In the genomic region with DNA sequence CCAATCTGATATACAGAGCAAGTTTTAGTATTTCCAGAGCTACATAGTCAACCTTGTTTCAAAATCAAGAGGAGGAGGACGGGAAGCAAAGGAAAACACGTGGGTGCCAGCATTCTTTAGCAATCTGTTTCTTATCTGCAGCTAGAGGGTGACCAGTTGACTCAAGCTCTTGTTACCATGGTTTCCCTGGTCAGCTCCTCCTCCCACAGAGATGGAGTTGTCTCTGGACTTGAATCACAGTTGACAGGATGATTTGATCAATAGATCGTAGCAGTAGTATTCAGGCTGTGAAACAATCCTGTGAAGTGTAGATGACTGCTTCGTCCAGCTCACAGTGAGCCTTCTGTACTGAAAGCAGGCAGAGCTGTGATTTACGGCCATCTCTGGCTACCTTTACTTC, we compare ENCODE assay signal across 9 mouse cellular contexts. TPM values are rescaled to one million over a fixed set of nuclear protein-coding genes. Genes with fewer than 3 reads are reported as not detected.
DNase-seq lines count a peak whose midpoint lies in the region; ATAC-seq and TF ChIP-seq lines count a peak whose summit lies in the region.
"Had no signal": no experiment of that assay in that cellular context is flagged by ENCODE, and none has a peak within 500 bp of the region (broad histone marks: within the 10 kb centered on the region; RNA-seq: fewer than 3 reads in every experiment).

No protein-coding gene starts in this region.

- ATAC-seq in embryonic facial prominence, embryonic 12.5 days (ENCODE audit: insufficient number of reproducible peaks, insufficient read depth, low FRiP score, low TSS enrichment): no peak
- 0 out of 2 replicates have a peak, but pooled peaks have one; percentile 30 for ATAC-seq in limb, embryonic 14.5 days (ENCODE audit: low FRiP score, low read depth)
- no peak for ATAC-seq in midbrain, embryonic 14.5 days (ENCODE audit: low FRiP score, low TSS enrichment)

- TF ChIP-seq POLR2A in limb, embryonic 14.5 days (IDR thresholded peaks at IDR 0.05; ENCODE audit: borderline replicate concordance, extremely low read depth, insufficient read depth, insufficient read length): no peak

- DNase-seq in urinary bladder, postnatal 36 days (ENCODE audit: low spot score in 2 of 2): peak; percentile 35 to 63
- no peak for DNase-seq in urinary bladder, postnatal 4 days (ENCODE audit: low spot score in 2 of 2)
- peak; percentile 45 for DNase-seq in limb, embryonic 14.5 days (ENCODE audit: low spot score)
- DNase-seq in cerebellum, postnatal 25 days: no peak
- no peak for DNase-seq in midbrain, embryonic 14.5 days
- no peak for DNase-seq in retina, embryonic 14.5 days (ENCODE audit: low spot score)

- peaks cover 26% of the 10 kb centered on the region for H3K4me1 ChIP-seq in embryonic facial prominence, embryonic 12.5 days
- 0 out of 2 replicates have a peak, but pooled peaks cover 5% of the 10 kb centered on the region for H3K4me1 ChIP-seq in limb, embryonic 14.5 days (ENCODE audit: control insufficient read depth, insufficient read depth, low read length)
- no peaks in the 10 kb centered on the region for H3K4me1 ChIP-seq in midbrain, embryonic 14.5 days (ENCODE audit: control insufficient read depth, insufficient read depth, low read length)
- H3K4me1 ChIP-seq: hindbrain, embryonic 15.5 days had no signal

- H3K4me2 ChIP-seq in embryonic facial prominence, embryonic 12.5 days (replicated peaks): no peak overlapping the region
- no peak overlapping the region for H3K4me2 ChIP-seq in limb, embryonic 14.5 days (replicated peaks; ENCODE audit: low read depth, low read length, severe bottlenecking)
- H3K4me2 ChIP-seq in midbrain, embryonic 14.5 days (ENCODE audit: low read length): no peak overlapping the region
- H3K4me2 ChIP-seq: hindbrain, embryonic 15.5 days had no signal

- no peaks in the 10 kb centered on the region for H3K36me3 ChIP-seq in embryonic facial prominence, embryonic 12.5 days
- no peaks in the 10 kb centered on the region for H3K36me3 ChIP-seq in limb, embryonic 14.5 days (ENCODE audit: control insufficient read depth, insufficient read depth, low read length)
- no peaks in the 10 kb centered on the region for H3K36me3 ChIP-seq in midbrain, embryonic 14.5 days (ENCODE audit: control insufficient read depth, insufficient read depth, low read length)
- H3K36me3 ChIP-seq: hindbrain, embryonic 15.5 days had no signal

- peak overlapping the region; percentile 50 for H3K27ac ChIP-seq in embryonic facial prominence, embryonic 12.5 days
- H3K27ac ChIP-seq in limb, embryonic 14.5 days (replicated peaks; ENCODE audit: low read depth, low read length): no peak overlapping the region; the same call in 1 of the 2 replicates
- H3K27ac ChIP-seq in midbrain, embryonic 14.5 days (replicated peaks; ENCODE audit: low read depth, low read length): no peak overlapping the region
- H3K27ac ChIP-seq: hindbrain, embryonic 15.5 days had no signal

- H3K27me3 ChIP-seq in embryonic facial prominence, embryonic 12.5 days: no peaks in the 10 kb centered on the region
- H3K27me3 ChIP-seq in limb, embryonic 14.5 days (ENCODE audit: control insufficient read depth, insufficient read depth, low read length): no peaks in the 10 kb centered on the region
- no peaks in the 10 kb centered on the region for H3K27me3 ChIP-seq in midbrain, embryonic 14.5 days (ENCODE audit: control insufficient read depth, insufficient read depth, low read length)
- H3K27me3 ChIP-seq: hindbrain, embryonic 15.5 days had no signal

- no peaks in the 10 kb centered on the region for H3K9me3 ChIP-seq in embryonic facial prominence, embryonic 12.5 days
- H3K9me3 ChIP-seq in limb, embryonic 14.5 days (ENCODE audit: control insufficient read depth, low read length): no peaks in the 10 kb centered on the region
- H3K9me3 ChIP-seq in midbrain, embryonic 14.5 days (ENCODE audit: control insufficient read depth, low read length): no peaks in the 10 kb centered on the region
- H3K9me3 ChIP-seq: hindbrain, embryonic 15.5 days had no signal

- H3K4me3 ChIP-seq in embryonic facial prominence, embryonic 12.5 days: no peak overlapping the region
- H3K4me3 ChIP-seq in limb, embryonic 14.5 days (replicated peaks; ENCODE audit: low read length): no peak overlapping the region
- no peak overlapping the region for H3K4me3 ChIP-seq in midbrain, embryonic 14.5 days (replicated peaks; ENCODE audit: low read depth, low read length)
- H3K4me3 ChIP-seq: hindbrain, embryonic 15.5 days had no signal

- no peak overlapping the region for H3K9ac ChIP-seq in embryonic facial prominence, embryonic 12.5 days
- H3K9ac ChIP-seq in limb, embryonic 14.5 days (ENCODE audit: low read depth, low read length, severe bottlenecking): 0 out of 2 replicates have a peak overlapping the region, but pooled peaks have one; percentile 16
- no peak overlapping the region for H3K9ac ChIP-seq in midbrain, embryonic 14.5 days (replicated peaks; ENCODE audit: low read length)
- H3K9ac ChIP-seq: hindbrain, embryonic 15.5 days had no signal

- 13% methylated on average over 5 of the region's 5 CpGs for WGBS in embryonic facial prominence, embryonic 12.5 days
- 8% methylated on average over 5 of the region's 5 CpGs for WGBS in limb, embryonic 14.5 days
- WGBS in midbrain, embryonic 14.5 days: 19% methylated on average over 5 of the region's 5 CpGs

RNA-seq across cellular contexts. Expression of a gene that starts 20.0 kb away (rescaled TPM):
- polyA plus RNA-seq in embryonic facial prominence, embryonic 12.5 days (2016; fragmentation: Nextera tagmentation; extraction: Ambion mirVana): 2.5 and 3.5 TPM in 2 replicates
- 3.8 and 6.9 TPM in 2 replicates for polyA plus RNA-seq in limb, embryonic 14.5 days (2012; rRNA removed)
- 5.9 and 6.6 TPM in 2 replicates for polyA plus RNA-seq in limb, embryonic 14.5 days (2014; fragmentation: Nextera tagmentation; extraction: Ambion mirVana)
- 0.51 and 1.1 TPM in 2 replicates for polyA plus RNA-seq in midbrain, embryonic 14.5 days (2014; fragmentation: Nextera tagmentation; extraction: Ambion mirVana)

RNA-seq across cellular contexts. Expression of a gene that starts 20.3 kb away (rescaled TPM):
- 3.1 and 3.9 TPM in 2 replicates for polyA plus RNA-seq in embryonic facial prominence, embryonic 12.5 days (2016; fragmentation: Nextera tagmentation; extraction: Ambion mirVana)
- 22.9 and 31.6 TPM in 2 replicates for polyA plus RNA-seq in limb, embryonic 14.5 days (2012; rRNA removed)
- polyA plus RNA-seq in limb, embryonic 14.5 days (2014; fragmentation: Nextera tagmentation; extraction: Ambion mirVana): 13.7 and 15.2 TPM in 2 replicates
- polyA plus RNA-seq in midbrain, embryonic 14.5 days (2014; fragmentation: Nextera tagmentation; extraction: Ambion mirVana): 1.6 and 3.0 TPM in 2 replicates

RNA-seq across cellular contexts. Expression of a gene that starts 30.3 kb away (rescaled TPM):
- polyA plus RNA-seq in embryonic facial prominence, embryonic 12.5 days (2016; fragmentation: Nextera tagmentation; extraction: Ambion mirVana): 0.50 TPM in 2 replicates
- 4.4 and 5.2 TPM in 2 replicates for polyA plus RNA-seq in limb, embryonic 14.5 days (2012; rRNA removed)
- polyA plus RNA-seq in limb, embryonic 14.5 days (2014; fragmentation: Nextera tagmentation; extraction: Ambion mirVana): 0.77 and 0.98 TPM in 2 replicates
- polyA plus RNA-seq in midbrain, embryonic 14.5 days (2014; fragmentation: Nextera tagmentation; extraction: Ambion mirVana): 0.16 and 0.25 TPM in 2 replicates
- polyA plus RNA-seq: neural tube, embryonic 11.5 days had no signal

RNA-seq across cellular contexts. Expression of a gene that starts 34.0 kb away (rescaled TPM):
- polyA plus RNA-seq in embryonic facial prominence, embryonic 12.5 days (2016; fragmentation: Nextera tagmentation; extraction: Ambion mirVana): 134 and 147 TPM in 2 replicates
- 172 and 297 TPM in 2 replicates for polyA plus RNA-seq in limb, embryonic 14.5 days (2012; rRNA removed)
- 95.4 and 99.0 TPM in 2 replicates for polyA plus RNA-seq in limb, embryonic 14.5 days (2014; fragmentation: Nextera tagmentation; extraction: Ambion mirVana)
- polyA plus RNA-seq in midbrain, embryonic 14.5 days (2014; fragmentation: Nextera tagmentation; extraction: Ambion mirVana): 93.3 and 103 TPM in 2 replicates

RNA-seq across cellular contexts. Expression of a gene that starts 42.5 kb away (rescaled TPM):
- polyA plus RNA-seq in embryonic facial prominence, embryonic 12.5 days (2016; fragmentation: Nextera tagmentation; extraction: Ambion mirVana): 27.9 and 32.7 TPM in 2 replicates
- 76.6 and 100 TPM in 2 replicates for polyA plus RNA-seq in limb, embryonic 14.5 days (2012; rRNA removed)
- 40.7 and 45.3 TPM in 2 replicates for polyA plus RNA-seq in limb, embryonic 14.5 days (2014; fragmentation: Nextera tagmentation; extraction: Ambion mirVana)
- polyA plus RNA-seq in midbrain, embryonic 14.5 days (2014; fragmentation: Nextera tagmentation; extraction: Ambion mirVana): 20.0 and 30.7 TPM in 2 replicates

Comparison
In these comparisons a context has a peak if more than half of its experiments do, and no peak if none do; other contexts are left out.
1. DNase-seq: peak in urinary bladder, postnatal 36 days (2 of 2) and limb, embryonic 14.5 days (single experiment); none in urinary bladder, postnatal 4 days (0 of 2), cerebellum, postnatal 25 days (0 of 2), midbrain, embryonic 14.5 days (single experiment) and retina, embryonic 14.5 days (single experiment).